Mouse (Mus musculus) liver, embryonic 13.5 days (tissue): ENCODE results near the gene Gabre. TPM values are rescaled to one million over a fixed set of nuclear protein-coding genes. Genes with fewer than 3 reads are reported as not detected.

ENCODE experiments used
- ATAC-seq: fragments of 200-750 bp; cut with Nextera tagmentation; 2 replicates; pipeline ENCODE4 v1.8.0; 2017; ENCODE audit warnings: low read depth, mild to moderate bottlenecking, moderate number of reproducible peaks, moderate library complexity
- DNase-seq: peaks from one replicate; pipeline ENCODE4 v3.0.0; 2022
- H3K27ac ChIP-seq: fragments of 300-500 bp; sonication (generic); 2 replicates; pipeline ENCODE4 v1.5.1; 2015; ENCODE audit warnings: moderate library complexity, mild to moderate bottlenecking, inconsistent platforms
- H3K27me3 ChIP-seq: fragments of 300-500 bp; sonication (generic); 2 replicates; pipeline ENCODE4 v1.6.1; 2015; ENCODE audit warnings: mild to moderate bottlenecking, inconsistent platforms
- H3K36me3 ChIP-seq: fragments of 300-500 bp; sonication (generic); 2 replicates; pipeline ENCODE4 v1.6.1; 2015; ENCODE audit warnings: mild to moderate bottlenecking, inconsistent platforms
- H3K4me1 ChIP-seq: fragments of 300-500 bp; sonication (generic); replicated peaks from 2 replicates; pipeline ENCODE4 v1.6.1; 2015; ENCODE audit warnings: inconsistent platforms
- H3K4me2 ChIP-seq: fragments of 300-500 bp; sonication (generic); 2 replicates; pipeline ENCODE4 v1.6.1; 2015; ENCODE audit warnings: inconsistent platforms, mild to moderate bottlenecking, moderate library complexity
- H3K4me3 ChIP-seq: fragments of 300-500 bp; sonication (generic); replicated peaks from 2 replicates; pipeline ENCODE4 v1.5.1; 2015; ENCODE audit warnings: mild to moderate bottlenecking, inconsistent platforms
- H3K9ac ChIP-seq: fragments of 300-500 bp; sonication (generic); 2 replicates; pipeline ENCODE4 v1.6.1; 2015; ENCODE audit warnings: mild to moderate bottlenecking, inconsistent platforms
- H3K9me3 ChIP-seq: fragments of 300-500 bp; sonication (generic); replicated peaks from 2 replicates; pipeline ENCODE4 v1.6.1; 2016; ENCODE audit warnings: inconsistent platforms
- WGBS: fragments of 180-500 bp; shearing (Covaris S2); methylation state at CpG from one replicate; pipeline ENCODE4 v1.1.7; 2015; ENCODE audit not compliant: insufficient replicate concordance; 5-methylcytosine and 5-hydroxymethylcytosine counted together
- microRNA counts: library from miRNA; unstranded; fragments of <30 nt; microRNA quantifications from one replicate; lab custom pipeline; 2016
- microRNA-seq: library from miRNA; unstranded; fragments of <30 nt; microRNA quantifications from one replicate; pipeline ENCODE4, GENCODE M21; 2016
- polyA plus RNA-seq: library from polyadenylated mRNA; unstranded; fragments of >200 nt; fragmentation: Nextera tagmentation; extraction: Ambion mirVana; gene quantifications from 2 replicates; pipeline ENCODE4 v1.2.1, GENCODE M21; 2015

The Gabre gene
- 0.13 TPM in 2 replicates for polyA plus RNA-seq

- Histone ChIP-seq H3K9ac (no peak within 1 kb of the TSS), H3K27me3 (no peaks in the 10 kb centered on the region), H3K4me1 (no peaks in the 10 kb centered on the region), H3K9me3 (no peaks in the 10 kb centered on the region), H3K27ac (no peak within 1 kb of the TSS), H3K4me3 (peak within 1 kb of the TSS; percentile 22), H3K4me2 (peak within 1 kb of the TSS; percentile 58), H3K36me3 (no peaks in the 10 kb centered on the region)
- 0 out of 2 replicates have a peak, but pooled peaks have one; percentile 48 for ATAC-seq
- WGBS: 13% methylated on average over 21 of the region's 36 CpGs
- DNase-seq: peak; percentile 0
Observed at GRCm38 (mm10) chrX:72274659-72275371, at the start of gene Gabre. Gabre (minus strand) TSS chrX:72274803.

GRCm38 (mm10) chrX:72297812-72298211 is 23.2 kb upstream of the Gabre start:
- Histone ChIP-seq H3K4me1 (no peaks in the 10 kb centered on the region), H3K4me3 (no peak overlapping the region), H3K27me3 (no peaks in the 10 kb centered on the region), H3K9ac (no peak overlapping the region), H3K27ac (no peak overlapping the region), H3K9me3 (no peaks in the 10 kb centered on the region), H3K4me2 (no peak overlapping the region), H3K36me3 (no peaks in the 10 kb centered on the region)
- DNase-seq (no peak), ATAC-seq (no peak)
- 68% methylated on average over 2 of the region's 2 CpGs for WGBS

- WGBS: 60% methylated on average over 1 of the region's 1 CpGs
- H3K9ac ChIP-seq: no peak overlapping the region
- no peak overlapping the region for H3K27ac ChIP-seq
- no peaks in the 10 kb centered on the region for H3K27me3 ChIP-seq
- no peaks in the 10 kb centered on the region for H3K9me3 ChIP-seq
- no peak overlapping the region for H3K4me3 ChIP-seq
- no peaks in the 10 kb centered on the region for H3K36me3 ChIP-seq
- H3K4me2 ChIP-seq: no peak overlapping the region
- H3K4me1 ChIP-seq: no peaks in the 10 kb centered on the region
- no peak for ATAC-seq
- DNase-seq: no peak
Observed at GRCm38 (mm10) chrX:72275372-72275663, 715 bp upstream of the Gabre start.

GRCm38 (mm10) chrX:72273966-72274658 is 491 bp downstream of the Gabre start:
- H3K4me3 ChIP-seq: peak overlapping the region; percentile 22
- no peaks in the 10 kb centered on the region for H3K9me3 ChIP-seq
- DNase-seq (no peak), ATAC-seq (no peak)
- no peak overlapping the region for H3K9ac ChIP-seq
- H3K27me3 ChIP-seq: no peaks in the 10 kb centered on the region
- no peak overlapping the region for H3K27ac ChIP-seq
- H3K4me1 ChIP-seq: no peaks in the 10 kb centered on the region
- no peaks in the 10 kb centered on the region for H3K36me3 ChIP-seq
- WGBS: 26% methylated on average over 26 of the region's 27 CpGs
- H3K4me2 ChIP-seq: peak overlapping the region; percentile 58

- no peak overlapping the region for H3K9ac ChIP-seq
- no peak overlapping the region for H3K4me3 ChIP-seq
- H3K4me1 ChIP-seq: no peaks in the 10 kb centered on the region
- no peaks in the 10 kb centered on the region for H3K9me3 ChIP-seq
- H3K27me3 ChIP-seq: no peaks in the 10 kb centered on the region
- WGBS: 81% methylated on average over 11 of the region's 11 CpGs
- no peak overlapping the region for H3K4me2 ChIP-seq
- no peak for ATAC-seq
- no peak for DNase-seq
- no peaks in the 10 kb centered on the region for H3K36me3 ChIP-seq
- no peak overlapping the region for H3K27ac ChIP-seq
Observed at GRCm38 (mm10) chrX:72270637-72271036, 4.0 kb downstream of the Gabre start.

GRCm38 (mm10) chrX:72221717-72222116 is 52.9 kb downstream of the Gabre start, which contains the start of gene Magea4:
Magea4 (plus strand) TSS chrX:72222017.
- H3K9ac ChIP-seq: no peak within 1 kb of the TSS
- H3K36me3 ChIP-seq: no peaks in the 10 kb centered on the region
- H3K27ac ChIP-seq: no peak within 1 kb of the TSS
- no peaks in the 10 kb centered on the region for H3K9me3 ChIP-seq
- no peak for ATAC-seq
- 48% methylated on average over 2 of the region's 2 CpGs for WGBS
- no peak within 1 kb of the TSS for H3K4me3 ChIP-seq
- no peaks in the 10 kb centered on the region for H3K27me3 ChIP-seq
- no peak for DNase-seq
- no peak within 1 kb of the TSS for H3K4me2 ChIP-seq
- no peaks in the 10 kb centered on the region for H3K4me1 ChIP-seq

MicroRNAs within 50 kb of the gene (microRNA counts, 519-probe panel; counts per million panel counts)
- microRNA mmu-miR-224 (lab: Ali Mortazavi, UCI) (114 counts per million), microRNA mmu-miR-452 (lab: Ali Mortazavi, UCI) (114 counts per million)

Small RNA genes within 50 kb of the gene (microRNA-seq; reads per million reads assigned to microRNA genes)
- gene Mir224: 135 reads per million, percentile 54 among the genes with 10 or more reads in this experiment
- gene Mir452: 25.3 reads per million, percentile 36 among the genes with 10 or more reads in this experiment

Other genes starting within 250 kb of the Gabre start
- gene Magea4, start 52.8 kb downstream of the Gabre start, polyA plus RNA-seq: not detected in 2 replicates
- not detected in 2 replicates for gene Magea10, start 112.1 kb upstream of the Gabre start, polyA plus RNA-seq